Mouse (Mus musculus): ENCODE measurements around the gene Ppp1r13l.

Ppp1r13l gene

GRCm38 (mm10) chr7:19337122-19337521, 22.4 kb upstream of the Ppp1r13l start:
- DNase-seq (ENCODE audit: low spot score in 2 of 2): no peak

GRCm38 (mm10) chr7:19338060-19338459, 21.5 kb upstream of the Ppp1r13l start:
- DNase-seq (ENCODE audit: low spot score in 2 of 2): no peak

DNA sequence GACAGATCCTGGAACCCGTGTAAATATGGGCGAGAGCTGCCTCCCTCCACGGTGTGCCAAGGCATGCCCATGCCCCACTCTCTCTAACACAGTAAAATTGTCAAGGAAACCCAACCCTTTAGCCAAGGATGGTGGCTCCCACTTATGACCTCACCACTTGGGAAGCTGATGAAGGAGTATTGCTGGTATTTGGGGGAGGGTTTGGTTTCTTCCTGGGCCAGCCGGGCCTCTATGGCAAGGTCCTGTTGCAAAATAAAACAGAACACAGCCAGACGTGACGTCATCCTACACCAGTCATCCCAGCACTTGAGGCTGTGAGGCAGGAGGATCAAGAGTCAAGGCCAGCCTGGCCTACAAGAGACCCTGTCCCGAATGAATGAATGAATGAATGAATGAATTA, 21.0 kb upstream of the Ppp1r13l start:
- no peak for DNase-seq (ENCODE audit: low spot score in 2 of 2)

DNA sequence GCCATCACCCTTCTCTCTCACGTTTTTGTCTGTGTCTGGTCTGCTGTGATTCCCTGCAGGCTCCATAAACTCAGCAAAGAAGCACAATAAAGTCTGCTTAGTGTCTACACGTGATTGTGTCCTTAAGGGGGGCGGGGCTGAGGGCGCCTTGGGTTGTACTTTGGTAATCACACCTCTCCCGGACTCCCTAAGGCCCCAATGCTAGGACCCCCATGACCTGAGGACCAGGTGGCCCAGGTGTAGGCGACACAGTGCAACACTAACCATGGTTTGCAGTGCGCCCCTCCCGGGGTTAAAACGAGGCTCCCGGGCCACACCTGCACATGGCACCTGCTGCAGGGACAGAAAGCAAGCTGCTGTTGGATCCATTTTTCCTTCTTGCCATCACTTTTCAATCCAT, 18.3 kb upstream of the Ppp1r13l start:
- no peak for DNase-seq (ENCODE audit: low spot score in 2 of 2)

- DNase-seq (ENCODE audit: low spot score in 2 of 2): peak; percentile 56 to 65
These were observed 17.7 kb upstream of the Ppp1r13l start for GRCm38 (mm10) chr7:19341761-19342409.

- DNase-seq (ENCODE audit: low spot score in 2 of 2): peak; percentile 91 to 93
These were observed 17.0 kb upstream of the Ppp1r13l start for GRCm38 (mm10) chr7:19342481-19343027.

DNA sequence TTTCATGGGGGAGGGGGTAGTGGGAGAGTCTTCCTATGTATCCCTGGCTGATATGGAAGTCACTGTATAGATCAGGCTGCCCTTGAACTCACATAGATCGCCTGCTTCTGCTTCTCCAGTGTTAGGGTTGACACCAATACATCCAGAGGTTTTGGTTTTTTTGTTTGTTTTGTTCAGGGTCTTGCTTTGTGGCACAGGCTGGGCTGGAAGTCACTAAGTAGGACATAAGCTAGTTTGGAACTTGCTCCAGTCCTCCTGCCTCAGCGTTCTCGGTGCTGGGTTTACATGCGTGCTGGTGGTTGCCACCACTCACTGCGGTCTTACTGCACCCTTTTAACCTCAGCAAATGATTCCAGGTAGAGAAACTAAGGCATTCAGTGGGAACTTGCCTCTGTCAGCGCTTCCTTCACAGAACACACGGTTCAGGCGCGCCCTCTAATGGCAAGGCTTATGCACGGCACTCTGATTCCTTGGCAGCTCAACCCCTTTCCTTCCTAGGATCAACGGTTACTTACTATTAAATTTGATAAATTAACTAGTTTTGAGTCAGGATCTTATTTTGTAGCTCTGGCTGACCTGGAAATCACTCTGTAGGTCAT, 16.2 kb upstream of the Ppp1r13l start:
- DNase-seq (ENCODE audit: low spot score in 2 of 2): peak; percentile 68 to 83

DNA sequence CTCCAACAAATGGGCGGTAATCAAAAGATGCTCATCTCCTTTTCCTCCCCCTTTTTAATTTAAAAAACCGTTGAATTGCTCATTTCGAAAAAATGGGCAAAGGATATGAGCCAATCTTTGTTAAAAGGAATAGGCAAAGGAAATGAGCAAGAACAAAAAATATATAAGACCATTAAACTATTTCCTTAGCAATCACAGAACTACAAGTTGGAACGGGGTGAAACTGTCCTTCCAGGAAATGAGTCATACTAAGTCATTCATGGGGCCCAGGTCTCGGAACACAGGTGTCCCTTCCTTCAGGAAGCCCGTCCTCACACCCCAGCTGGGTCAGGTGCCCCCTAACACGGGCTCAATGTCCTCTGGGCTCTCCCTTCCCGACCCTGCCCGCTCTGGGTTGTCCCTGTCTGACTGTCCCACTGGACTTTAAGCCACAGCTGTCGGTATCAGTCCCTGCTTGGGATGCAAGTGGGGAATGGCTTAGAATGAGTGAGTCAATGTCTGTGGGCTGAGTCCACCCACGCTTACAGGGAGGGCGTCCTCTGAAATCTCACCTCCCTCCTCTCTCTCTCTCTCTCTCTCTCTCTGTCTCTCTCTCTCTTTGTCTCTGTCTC, 15.2 kb upstream of the Ppp1r13l start, which contains the start of gene Ercc1:
Gene Ercc1 (plus strand): TSS at position 542 of the 611 bp plus-strand sequence.
- peak in 1 of 2 experiments; percentile 48 for DNase-seq (ENCODE audit: low spot score in 2 of 2)

DNA sequence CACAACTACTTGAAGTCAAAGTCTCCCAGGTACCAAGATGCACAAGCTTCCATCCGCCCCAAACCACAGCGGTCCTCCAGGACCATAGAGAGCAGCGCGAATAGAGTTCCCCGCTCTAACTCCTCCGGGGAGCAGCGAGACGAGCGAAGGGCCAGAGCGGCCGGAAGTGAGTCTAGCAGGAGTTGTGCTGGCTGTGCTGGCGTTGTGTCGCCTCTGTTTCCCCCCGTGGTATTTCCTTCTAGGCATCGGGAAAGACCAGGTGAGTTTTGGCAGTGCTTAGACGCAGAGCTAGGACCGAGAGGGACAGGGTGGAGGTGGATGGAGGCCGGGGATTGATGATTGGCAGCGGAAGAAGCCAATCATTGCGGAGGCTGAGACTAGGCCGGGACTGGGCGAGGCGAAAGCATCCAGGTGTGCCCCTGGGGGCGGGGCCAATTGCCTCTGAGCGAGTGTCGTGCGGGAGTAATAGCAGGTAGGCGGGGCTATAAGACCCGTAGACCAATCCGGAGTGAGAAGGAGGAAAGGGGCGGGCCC, 14.5 kb upstream of the Ppp1r13l start:
- DNase-seq (ENCODE audit: low spot score in 2 of 2): peak; percentile 97

DNA sequence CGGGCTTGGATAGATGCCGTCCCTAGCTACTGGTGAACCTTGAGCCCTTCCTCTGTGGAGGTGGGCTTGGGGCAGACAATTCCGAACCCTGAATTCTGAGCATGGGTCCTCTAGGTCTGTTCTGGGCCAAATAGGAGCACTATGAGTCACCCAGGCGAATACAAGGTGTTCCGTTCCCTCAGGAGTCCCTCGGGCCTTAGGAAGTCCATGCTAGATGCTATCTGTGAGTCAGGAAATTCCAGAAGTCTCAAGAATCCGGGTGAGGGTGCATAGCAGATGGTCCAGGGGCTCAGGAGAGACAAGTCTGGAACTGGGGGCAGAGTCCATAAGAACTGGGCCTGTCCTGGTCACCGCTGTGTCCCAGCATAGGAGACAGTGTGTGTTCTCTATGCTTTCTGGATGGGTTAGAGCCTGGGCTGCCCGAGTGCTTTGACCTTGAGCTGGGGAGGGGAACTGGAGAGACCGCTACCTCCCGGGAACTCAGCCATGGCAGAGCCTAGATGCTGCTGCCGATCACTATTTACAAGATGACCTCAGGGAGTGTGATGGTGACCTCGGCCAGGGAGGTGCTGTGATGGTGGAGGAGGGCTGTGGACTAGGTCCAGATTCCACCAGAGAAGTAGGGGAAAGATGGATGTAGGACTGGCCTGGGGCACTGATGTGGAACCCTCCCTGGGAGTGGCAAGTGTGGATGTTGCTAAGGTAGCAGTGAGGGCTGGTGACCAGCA, 10.2 kb upstream of the Ppp1r13l start:
- DNase-seq (ENCODE audit: low spot score in 2 of 2): no peak

DNA sequence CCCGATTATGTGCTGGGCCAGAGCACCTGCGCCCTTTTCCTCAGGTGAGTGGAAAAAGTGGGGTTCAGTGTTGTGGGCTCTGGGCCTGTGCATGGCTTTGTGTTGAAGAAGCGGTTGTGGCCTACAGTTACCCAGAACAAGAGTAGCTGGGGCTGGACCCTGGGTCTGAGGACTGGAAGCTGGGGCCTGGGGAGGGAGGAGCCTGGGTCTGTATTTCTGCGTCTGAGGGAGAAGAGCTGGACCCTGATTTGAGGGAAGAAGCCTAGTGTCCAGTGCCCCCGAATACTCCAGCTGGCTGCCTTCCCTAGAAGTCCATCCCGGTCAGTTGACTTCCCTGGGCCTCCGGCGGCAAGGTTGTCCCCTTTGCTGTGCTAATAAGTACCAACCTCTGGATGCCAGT, 9.3 kb upstream of the Ppp1r13l start:
- no peak for DNase-seq (ENCODE audit: low spot score in 2 of 2)

GRCm38 (mm10) chr7:19354991-19355390, 4.6 kb upstream of the Ppp1r13l start:
- DNase-seq (ENCODE audit: low spot score in 2 of 2): no peak

DNA sequence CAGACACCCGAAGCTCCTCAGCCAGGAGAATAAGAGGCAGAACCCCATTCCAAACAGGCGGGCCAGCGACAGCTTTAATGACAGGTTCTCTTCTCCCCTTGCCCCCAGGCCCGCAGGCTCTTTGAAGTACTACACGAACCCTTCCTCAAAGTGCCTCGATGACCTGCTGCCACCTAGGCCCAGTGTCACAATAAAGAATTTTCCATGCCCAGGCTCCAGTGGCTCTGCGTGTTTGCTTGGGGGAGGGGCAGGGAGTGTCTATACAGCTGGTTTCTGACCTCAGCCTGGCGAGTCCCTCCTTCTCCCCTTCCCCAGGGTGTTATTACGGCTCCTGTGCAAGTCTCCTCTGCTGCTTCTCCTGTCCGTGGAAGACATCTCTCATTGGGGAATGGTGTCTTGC, 3.2 kb upstream of the Ppp1r13l start:
- no peak for DNase-seq (ENCODE audit: low spot score in 2 of 2)

DNA sequence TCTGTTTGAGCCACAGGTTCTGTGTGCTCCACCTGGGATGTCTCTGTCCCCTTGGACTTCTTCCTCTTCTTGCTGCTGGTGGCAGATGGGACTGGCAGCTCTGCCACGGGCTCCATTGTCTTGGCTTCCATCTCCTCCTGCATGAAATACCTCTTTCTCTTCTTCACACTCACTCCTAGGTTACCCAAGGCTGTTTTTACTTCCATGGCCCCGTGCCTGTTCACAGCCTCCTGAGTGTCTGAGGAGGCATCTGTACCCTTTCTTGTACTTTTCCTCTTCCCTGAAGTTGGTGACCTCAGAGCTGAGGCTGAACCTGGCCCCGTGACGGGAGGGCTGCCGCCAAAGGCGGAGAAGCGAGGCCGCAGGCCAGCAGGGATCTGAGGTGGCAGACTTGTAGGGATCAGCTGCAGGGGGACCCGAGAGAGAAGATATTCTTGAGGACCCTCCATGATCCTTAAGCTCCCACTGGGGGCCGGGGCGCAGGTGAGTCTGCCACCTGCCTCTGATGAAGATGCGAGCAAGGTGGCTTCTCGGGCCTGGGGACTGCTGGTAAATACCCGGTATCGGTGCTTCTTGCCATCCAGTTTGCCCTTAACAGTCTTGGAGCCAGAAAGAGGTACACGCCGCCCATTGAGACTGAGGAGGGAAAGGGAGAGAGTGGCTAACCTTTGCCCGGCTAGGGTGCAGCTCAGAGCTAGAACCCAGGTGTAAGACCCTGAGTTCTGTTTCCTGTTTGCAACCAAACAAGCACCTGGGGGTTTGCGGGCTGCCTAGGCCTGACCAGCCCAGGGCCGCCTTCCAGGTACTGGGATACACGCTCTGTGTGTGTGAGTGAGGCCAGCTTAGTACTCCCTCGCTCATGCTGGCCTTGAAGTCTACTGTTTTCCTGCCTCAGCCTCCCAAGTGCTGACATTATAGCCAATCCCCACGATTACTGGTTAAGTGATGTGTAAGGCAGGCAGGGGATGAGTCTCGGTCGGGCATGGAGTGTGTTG, 1.9 kb upstream of the Ppp1r13l start:
- DNase-seq (ENCODE audit: low spot score in 2 of 2): no peak

- DNase-seq (ENCODE audit: low spot score in 2 of 2): no peak
These were observed 915 bp upstream of the Ppp1r13l start for GRCm38 (mm10) chr7:19358634-19359033.

GRCm38 (mm10) chr7:19359892-19360641, 518 bp downstream of the Ppp1r13l start:
- DNase-seq (ENCODE audit: low spot score in 2 of 2): peak; percentile 85 to 90

GRCm38 (mm10) chr7:19360944-19361343, 1.4 kb downstream of the Ppp1r13l start:
- peak; percentile 94 to 95 for DNase-seq (ENCODE audit: low spot score in 2 of 2)

DNA sequence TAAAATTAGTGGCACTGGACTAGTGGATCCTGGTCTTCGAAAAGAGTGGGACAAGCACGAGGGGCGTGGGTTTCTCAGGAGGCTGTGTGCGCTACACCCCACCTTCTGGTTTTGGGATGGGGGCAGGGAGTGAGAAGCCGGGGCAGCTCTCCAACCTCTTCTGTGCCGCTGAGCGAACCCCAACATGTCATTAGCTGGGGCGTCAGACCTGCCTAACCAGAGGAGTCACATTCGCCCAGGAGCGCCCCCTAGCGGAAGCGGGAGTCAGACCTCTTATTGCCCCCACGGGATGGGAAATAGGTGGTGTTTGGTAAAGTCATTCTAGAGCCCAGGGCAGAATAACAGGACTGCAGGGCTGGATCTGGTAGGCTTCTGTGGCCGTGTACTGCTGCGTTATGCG, 2.2 kb downstream of the Ppp1r13l start:
- DNase-seq (ENCODE audit: low spot score in 2 of 2): peak; percentile 66 to 79

GRCm38 (mm10) chr7:19362276-19362675, 2.7 kb downstream of the Ppp1r13l start:
- no peak for DNase-seq (ENCODE audit: low spot score in 2 of 2)

DNA sequence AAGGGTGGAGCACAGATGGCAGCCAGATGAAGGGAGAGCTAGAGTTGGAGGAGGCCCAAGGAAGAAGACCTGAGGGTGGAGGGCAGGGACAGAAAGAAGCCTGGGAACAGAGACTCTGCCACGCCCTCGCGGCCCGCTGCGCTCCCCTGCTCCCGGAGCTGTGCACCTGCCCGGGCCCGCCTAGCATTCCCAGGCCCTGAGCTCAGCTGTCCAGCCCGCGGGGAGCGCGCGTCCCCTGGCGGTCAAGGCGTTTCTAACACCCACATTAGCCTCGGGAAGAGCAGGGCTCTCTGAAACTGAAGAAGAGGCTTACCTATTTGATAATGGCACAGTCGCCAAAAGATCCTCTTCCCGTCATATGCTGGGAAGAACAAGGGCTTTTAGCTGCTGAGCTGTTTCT, 4.3 kb downstream of the Ppp1r13l start:
- no peak for DNase-seq (ENCODE audit: low spot score in 2 of 2)

All from right cerebral cortex, postnatal 10 days (tissue).